Mouse (Mus musculus) ovary, postnatal 10 days (tissue): ENCODE data around the gene Bcr.

ENCODE experiments used
- DNase-seq: peaks from one replicate; pipeline ENCODE4 v3.0.0; 2022; ENCODE audit warnings: low spot score

Gene Bcr

DNA sequence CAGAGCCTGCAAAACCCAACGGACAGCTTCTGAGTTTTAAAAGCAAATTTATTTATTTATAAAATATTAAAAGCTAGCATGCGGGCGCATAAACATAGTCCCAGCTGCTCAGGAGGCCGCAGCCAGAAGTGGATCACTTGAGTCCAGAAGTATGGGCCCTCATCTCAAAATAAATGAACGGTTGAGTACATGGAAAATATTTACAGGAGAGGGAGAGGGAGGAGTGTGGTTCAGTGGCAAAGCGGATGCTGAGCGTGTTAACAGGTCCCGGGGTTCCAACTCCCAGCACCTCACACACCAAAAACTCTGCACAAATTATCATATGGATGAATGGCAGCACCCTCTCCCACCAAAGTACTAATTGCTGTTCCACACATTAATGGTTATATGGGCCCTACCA is 2.1 kb upstream of the Bcr start:
- no peak for DNase-seq

DNA sequence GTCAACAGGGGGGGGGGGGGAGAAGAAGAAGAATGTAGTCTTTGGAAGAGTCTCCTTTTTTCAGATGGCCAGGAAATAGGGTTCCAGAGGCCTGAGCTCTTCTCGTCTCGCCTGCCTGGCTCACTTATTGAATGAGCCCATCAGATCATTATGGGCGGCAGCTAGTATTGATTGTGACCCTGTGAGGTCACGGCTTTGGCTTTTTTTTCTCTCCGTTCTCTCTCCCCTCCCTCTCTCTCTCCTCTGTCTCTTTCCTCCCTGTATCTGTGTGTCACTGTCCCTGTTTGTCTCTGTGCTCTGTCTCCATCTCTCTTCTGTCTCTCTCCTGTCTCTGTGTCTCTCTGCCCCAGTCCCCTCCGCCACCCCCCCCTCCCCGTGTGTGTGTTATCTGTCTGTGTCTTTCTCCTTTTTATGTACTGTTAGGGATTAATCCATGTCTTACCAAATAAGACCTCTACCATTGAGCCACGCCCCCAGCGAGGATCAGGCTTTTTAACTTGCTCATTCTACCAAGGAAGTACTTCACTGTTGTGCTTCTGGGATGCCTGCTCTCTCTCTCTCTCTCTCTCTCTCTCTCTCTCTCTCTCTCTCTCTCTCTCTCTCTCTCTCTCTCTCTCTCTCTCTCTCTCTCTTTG is 1.5 kb upstream of the Bcr start:
- DNase-seq: no peak

GRCm38 (mm10) chr10:75059396-75059795 is 996 bp upstream of the Bcr start:
- DNase-seq: no peak

DNA sequence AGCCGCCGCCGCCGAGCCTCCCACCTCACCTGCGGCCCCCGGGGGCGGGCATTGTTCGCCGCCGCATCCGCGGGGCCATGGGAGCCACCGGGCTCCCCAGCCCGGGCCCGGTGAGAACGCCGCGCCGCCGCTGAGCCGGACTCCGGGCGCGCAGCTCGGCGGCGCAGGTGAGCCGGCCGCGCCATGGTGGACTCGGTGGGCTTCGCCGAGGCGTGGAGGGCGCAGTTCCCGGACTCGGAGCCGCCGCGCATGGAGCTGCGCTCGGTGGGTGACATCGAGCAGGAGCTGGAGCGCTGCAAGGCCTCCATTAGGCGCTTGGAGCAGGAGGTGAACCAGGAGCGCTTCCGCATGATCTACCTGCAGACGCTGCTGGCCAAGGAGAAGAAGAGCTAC is 447 bp downstream of the Bcr start:
- DNase-seq: no peak

DNA sequence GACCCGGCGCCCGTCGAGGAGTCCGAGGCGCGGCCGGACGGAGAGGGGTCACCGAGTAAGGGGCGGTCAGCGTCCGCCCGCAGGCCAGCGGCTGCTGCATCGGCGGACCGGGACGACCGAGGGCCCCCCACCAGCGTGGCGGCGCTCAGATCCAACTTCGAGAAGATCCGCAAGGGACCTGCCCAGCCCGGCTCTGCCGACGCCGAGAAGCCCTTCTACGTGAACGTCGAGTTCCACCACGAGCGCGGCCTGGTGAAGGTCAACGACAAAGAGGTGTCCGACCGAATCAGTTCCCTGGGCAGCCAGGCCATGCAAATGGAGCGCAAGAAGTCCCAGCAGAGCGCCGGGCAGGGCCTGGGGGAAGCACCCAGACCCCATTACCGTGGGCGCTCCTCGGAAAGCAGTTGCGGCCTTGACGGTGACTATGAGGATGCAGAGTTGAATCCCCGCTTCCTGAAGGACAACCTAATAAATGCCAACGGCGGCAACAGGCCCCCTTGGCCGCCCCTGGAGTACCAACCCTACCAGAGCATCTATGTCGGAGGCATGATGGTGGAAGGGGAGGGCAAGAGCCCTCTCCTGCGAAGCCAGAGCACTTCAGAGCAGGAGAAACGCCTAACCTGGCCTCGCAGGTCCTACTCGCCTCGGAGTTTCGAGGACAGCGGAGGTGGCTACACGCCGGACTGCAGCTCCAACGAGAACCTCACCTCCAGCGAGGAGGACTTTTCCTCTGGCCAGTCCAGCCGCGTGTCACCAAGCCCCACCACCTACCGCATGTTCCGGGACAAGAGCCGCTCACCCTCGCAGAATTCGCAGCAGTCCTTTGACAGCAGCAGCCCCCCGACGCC is 1.2 kb downstream of the Bcr start:
- no peak for DNase-seq

DNA sequence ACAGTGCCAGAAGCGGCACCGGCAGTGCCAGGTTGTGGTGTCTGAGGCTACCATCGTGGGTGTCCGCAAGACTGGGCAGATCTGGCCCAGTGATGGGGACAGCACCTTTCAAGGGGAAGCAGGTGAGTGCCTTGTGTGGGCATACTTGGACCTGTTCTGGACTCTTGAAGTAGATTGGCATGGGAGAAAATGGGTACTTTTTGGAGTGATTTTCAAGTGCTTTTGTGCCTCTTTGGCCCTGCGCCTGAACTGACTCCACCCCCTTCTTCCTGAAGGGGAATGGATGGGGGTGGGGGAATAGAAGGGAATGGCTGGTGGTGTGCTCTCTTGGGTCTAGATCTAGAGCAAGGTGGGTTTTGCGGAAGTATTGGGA is 1.8 kb downstream of the Bcr start:
- DNase-seq: no peak

GRCm38 (mm10) chr10:75062621-75063020 is 2.2 kb downstream of the Bcr start:
- DNase-seq: no peak

- DNase-seq: no peak
Observed at GRCm38 (mm10) chr10:75063301-75063965, 3.0 kb downstream of the Bcr start.

DNA sequence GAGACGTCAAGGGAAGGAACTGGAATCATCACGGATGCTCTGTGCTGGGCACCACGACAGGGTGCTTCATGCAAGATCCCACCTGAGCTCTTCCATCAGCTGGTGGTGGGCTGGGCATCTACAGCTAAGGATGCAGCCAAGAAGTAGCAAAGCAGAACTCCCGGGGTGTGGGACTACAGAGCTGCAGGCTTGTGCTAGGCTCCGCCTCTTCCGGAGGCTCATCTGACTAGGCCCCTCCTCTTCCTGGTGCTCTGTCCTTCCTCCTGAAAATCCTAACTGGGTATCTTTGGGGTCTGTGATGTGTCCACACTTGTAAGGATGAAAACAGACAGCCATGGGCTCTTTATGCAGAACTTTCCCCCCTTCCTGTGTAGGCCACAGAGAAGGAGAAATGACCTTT is 5.3 kb downstream of the Bcr start:
- DNase-seq: no peak

DNA sequence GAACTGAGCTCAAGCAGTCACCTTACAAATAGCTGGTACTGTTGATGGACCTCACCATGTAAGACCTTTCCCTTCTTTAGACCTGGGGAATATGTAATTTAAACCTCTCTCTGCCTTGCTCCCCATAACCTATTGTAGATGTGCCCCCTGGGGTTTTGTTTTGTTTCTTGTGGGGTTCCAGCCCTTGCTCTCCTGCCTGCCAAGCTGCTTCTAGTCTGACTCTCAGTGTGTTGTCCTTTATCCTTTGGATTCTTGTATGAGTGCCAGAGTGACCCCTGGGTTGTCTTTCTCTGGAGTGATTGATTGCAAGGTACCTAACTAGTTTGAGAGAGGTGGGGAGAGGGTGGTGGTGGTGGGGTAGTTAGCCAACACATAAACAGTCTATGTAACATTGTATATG is 7.1 kb downstream of the Bcr start:
- DNase-seq: no peak

GRCm38 (mm10) chr10:75068086-75068485 is 7.7 kb downstream of the Bcr start:
- DNase-seq: no peak

- DNase-seq: no peak
Observed at GRCm38 (mm10) chr10:75068624-75069328, 8.4 kb downstream of the Bcr start.

GRCm38 (mm10) chr10:75070281-75070976 is 10.0 kb downstream of the Bcr start:
- DNase-seq: no peak

- no peak for DNase-seq
Observed at GRCm38 (mm10) chr10:75075665-75076064, 15.3 kb downstream of the Bcr start.

GRCm38 (mm10) chr10:75078174-75079128 is 18.1 kb downstream of the Bcr start:
- DNase-seq: no peak

DNA sequence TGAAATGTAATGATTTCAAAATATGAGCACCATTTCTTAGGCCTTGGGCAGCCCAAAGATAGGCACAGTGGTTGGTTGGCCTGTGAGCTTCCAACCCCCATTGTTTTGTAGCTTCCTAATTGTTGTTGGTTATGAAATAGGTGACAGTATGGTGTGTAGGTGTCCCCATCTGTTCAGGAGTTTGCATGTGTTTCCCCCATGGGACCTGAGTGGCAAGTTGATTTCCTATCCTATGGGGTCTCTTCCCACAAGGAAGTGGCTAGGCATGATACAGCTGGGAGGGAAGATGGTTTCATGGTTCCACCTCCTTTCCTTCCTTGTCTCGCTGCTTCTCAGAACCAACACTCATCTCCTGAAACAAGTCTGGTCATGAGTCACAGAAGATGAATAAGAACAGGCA is 24.9 kb downstream of the Bcr start:
- no peak for DNase-seq

DNA sequence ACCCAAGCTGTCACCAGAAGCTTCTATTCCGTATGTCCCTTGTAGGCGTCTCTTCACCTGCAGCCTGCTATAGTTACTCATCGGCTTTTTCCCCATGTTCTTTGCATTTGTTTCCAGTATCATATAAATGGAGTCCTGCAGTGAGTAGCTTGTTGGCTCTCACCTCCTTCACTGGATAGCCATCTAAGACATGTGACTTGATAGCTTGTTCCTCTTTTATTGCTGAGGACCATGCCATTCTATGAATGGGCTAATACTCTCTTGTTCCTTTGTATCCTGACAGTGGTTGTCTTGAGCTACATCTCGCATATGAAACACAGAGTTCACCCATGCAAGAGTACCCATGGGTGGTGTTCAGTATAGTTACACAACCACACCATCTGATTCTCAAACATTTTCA is 28.1 kb downstream of the Bcr start:
- no peak for DNase-seq

- DNase-seq: no peak
Observed at GRCm38 (mm10) chr10:75091478-75092152, 31.2 kb downstream of the Bcr start.

DNA sequence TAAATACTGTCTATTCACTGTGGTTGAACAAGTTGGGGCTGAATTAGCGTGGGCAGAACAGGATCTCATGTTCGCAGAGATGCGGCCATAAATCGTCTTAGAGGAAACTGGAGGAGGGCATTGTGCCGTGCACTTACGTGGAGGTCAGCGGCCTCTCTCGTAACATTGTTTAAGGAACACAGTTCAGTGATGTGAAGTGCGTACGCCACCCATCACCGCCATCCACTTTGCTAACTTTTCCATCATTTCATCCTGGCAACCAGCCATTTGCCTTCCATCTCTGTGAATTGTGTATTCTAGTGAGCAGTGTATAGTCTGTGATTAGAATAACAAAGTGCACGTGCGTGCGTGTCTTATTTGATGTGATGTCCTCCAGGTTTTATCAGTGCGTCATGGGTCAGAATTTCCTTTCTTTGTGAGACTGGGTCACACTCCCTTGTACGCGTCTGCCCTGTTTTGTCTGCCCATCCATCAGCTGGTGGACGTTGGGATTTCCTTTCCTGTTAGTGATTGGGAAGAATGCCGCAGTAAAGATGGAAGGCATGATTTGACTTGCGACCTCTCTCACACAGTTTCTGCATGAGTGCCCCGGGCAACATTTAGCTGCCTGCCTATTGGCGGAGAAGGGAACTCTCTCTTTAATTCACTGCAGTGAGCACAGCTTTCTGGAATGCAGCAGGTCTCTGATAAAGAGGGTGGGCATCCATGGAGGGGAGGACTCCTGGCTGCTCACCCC is 33.0 kb downstream of the Bcr start:
- DNase-seq: no peak

DNA sequence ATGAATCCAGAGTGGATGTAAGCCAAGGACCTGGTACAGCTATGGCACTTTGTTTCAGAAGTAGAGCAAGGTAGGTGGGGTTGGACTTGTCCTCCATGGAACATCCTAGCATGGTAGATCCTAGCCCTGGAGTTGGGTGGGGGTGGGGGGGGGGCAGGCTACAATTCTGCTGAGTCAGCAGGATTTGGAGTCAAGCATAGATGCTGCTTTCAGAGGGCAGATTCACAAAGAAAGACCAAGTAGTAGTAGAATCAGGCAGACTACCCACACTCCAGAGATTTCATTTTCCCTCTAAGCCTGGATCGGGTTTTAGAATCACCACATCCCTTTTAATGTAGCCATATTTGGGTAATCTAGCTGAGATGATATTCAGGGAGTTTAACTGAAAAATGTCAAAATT is 33.9 kb downstream of the Bcr start:
- DNase-seq: no peak
